Mouse (Mus musculus): ENCODE data around the gene Gm8773. TPM values are rescaled to one million over a fixed set of nuclear protein-coding genes. Genes with fewer than 3 reads are reported as not detected.

Gene Gm8773
- polyA plus RNA-seq, 1 experiment, result 0.38 TPM

DNA sequence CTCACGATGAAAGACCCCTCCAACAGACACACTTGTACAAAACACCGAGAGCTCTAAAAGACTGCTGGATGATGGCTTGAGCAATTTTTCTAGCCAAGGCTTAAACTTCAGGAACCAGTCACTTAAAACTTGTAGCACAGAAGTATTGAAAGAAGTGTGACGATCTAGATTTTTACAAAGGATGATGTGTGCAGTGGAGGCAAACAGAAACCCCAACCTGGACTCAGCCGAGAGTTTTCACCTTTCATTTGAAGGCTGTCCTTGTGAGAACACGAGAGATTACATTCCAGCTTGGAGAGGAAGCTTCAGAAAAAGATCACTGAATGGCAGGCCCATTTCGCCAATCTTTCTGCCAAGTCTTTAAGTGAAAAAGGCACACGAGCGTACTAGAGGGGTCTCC is 13.8 kb upstream of the Gm8773 start:
- Histone ChIP-seq H3K4me1 (ENCODE audit: control insufficient read depth, insufficient read depth, low read length) (no peaks in the 10 kb centered on the region), H3K36me3 (ENCODE audit: control insufficient read depth, insufficient read depth, low read length) (peaks cover 1% of the 10 kb centered on the region; the same call in 1 of the 2 replicates), H3K4me3 (ENCODE audit: control insufficient read depth, low read depth, low read length) (peak overlapping the region; percentile 94), H3K27ac (ENCODE audit: control insufficient read depth, insufficient read depth, low read depth, low read length) (no peak overlapping the region), H3K27me3 (ENCODE audit: control insufficient read depth, insufficient read depth, low read length) (no peaks in the 10 kb centered on the region)
- TF ChIP-seq POLR2A (IDR thresholded peaks at IDR 0.05; ENCODE audit: control insufficient read depth, low read depth, low read length) (no peak), CTCF (IDR thresholded peaks at IDR 0.05; ENCODE audit: control insufficient read depth, insufficient read depth, insufficient replicate concordance, low read depth, low read length) (no peak)

DNA sequence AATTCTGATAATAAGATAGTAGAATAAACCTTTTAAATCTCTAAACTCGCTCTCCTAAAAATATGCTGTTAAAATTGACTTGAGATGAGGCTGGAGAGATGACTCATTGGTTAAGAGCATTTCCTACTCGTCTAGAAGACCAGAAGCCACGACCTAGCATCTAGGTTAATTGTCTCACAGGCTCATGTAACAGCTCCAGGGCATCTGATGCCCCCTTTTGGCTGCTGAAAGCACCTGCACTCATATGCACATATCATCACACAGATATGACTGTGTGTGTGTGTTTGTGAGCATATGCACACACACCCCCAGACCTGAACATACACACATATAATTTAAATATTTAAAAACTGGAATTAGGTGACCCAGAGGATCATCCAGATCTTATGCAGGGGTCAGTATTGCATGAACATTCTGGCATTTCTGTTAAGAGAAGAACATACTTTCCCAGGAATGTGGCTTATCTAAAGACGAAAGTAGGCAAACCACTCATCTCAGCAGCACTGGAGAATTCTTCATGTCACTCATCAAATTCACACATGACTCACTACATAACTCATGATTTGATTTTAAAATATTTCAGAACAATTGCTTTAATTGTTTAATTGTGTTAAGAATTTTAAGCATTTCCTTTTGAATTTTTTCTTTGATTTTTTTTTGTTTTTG is 12.4 kb upstream of the Gm8773 start:
- no peak overlapping the region for H3K4me3 ChIP-seq (ENCODE audit: control insufficient read depth, low read depth, low read length)
- no peaks in the 10 kb centered on the region for H3K27me3 ChIP-seq (ENCODE audit: control insufficient read depth, insufficient read depth, low read length)
- no peak overlapping the region for H3K27ac ChIP-seq (ENCODE audit: control insufficient read depth, insufficient read depth, low read depth, low read length)
- H3K4me1 ChIP-seq (ENCODE audit: control insufficient read depth, insufficient read depth, low read length), result no peaks in the 10 kb centered on the region
- no peak for TF ChIP-seq CTCF (IDR thresholded peaks at IDR 0.05; ENCODE audit: control insufficient read depth, insufficient read depth, insufficient replicate concordance, low read depth, low read length)
- no peak for TF ChIP-seq POLR2A (IDR thresholded peaks at IDR 0.05; ENCODE audit: control insufficient read depth, low read depth, low read length)
- no peaks in the 10 kb centered on the region for H3K36me3 ChIP-seq (ENCODE audit: control insufficient read depth, insufficient read depth, low read length)

DNA sequence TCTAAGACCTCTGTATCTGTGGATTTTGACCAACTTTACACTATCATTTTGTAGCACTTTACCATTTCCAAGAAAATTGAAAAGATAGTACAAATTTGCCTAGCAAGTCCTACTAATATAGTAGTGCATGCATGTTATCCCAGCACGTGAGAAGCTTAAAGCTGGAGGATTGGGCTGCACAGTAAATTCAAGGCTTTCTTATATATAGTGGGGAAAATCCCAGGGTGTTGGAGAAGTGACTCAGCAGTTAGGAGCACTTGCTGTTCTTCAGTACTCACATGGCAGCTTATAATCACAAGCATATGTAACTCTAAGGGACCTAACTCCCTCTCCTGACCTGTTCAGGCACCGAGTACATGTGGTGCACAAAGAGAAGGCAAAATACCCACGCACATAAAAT is 11.2 kb upstream of the Gm8773 start:
- H3K4me3 ChIP-seq (ENCODE audit: control insufficient read depth, low read depth, low read length), result no peak overlapping the region

DNA sequence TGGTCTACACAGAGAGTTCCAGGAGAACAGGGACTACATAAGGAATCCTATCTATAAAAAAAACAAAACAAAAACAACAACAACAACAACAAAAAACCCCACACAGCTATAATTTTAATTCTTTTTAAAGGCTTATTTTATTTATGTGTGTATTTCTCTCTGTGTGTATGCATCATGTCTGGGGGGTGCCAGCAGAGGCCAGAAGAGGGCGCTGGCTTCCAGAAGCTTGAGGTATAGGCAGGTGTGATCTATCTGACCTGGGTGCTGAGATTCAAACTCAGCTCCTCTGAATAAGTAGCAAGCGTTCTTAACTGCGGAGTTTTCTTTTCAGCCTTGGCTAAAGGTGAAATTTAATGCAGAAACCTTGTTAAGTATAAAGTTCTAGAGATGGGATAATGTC is 14.1 kb downstream of the Gm8773 start:
- no peaks in the 10 kb centered on the region for H3K36me3 ChIP-seq (ENCODE audit: control insufficient read depth, insufficient read depth, low read length)
- no peaks in the 10 kb centered on the region for H3K27me3 ChIP-seq (ENCODE audit: control insufficient read depth, insufficient read depth, low read length)
- TF ChIP-seq POLR2A (IDR thresholded peaks at IDR 0.05; ENCODE audit: control insufficient read depth, low read depth, low read length) (no peak), CTCF (IDR thresholded peaks at IDR 0.05; ENCODE audit: control insufficient read depth, insufficient read depth, insufficient replicate concordance, low read depth, low read length) (no peak)
- no peak overlapping the region for H3K27ac ChIP-seq (ENCODE audit: control insufficient read depth, insufficient read depth, low read depth, low read length)
- H3K4me3 ChIP-seq (ENCODE audit: control insufficient read depth, low read depth, low read length), result no peak overlapping the region
- no peaks in the 10 kb centered on the region for H3K4me1 ChIP-seq (ENCODE audit: control insufficient read depth, insufficient read depth, low read length)

More for the DNA sequence above, 11.2 kb upstream of the Gm8773 start:
- TF ChIP-seq POLR2A (IDR thresholded peaks at IDR 0.05; ENCODE audit: control insufficient read depth, low read depth, low read length), result no peak
- no peak for TF ChIP-seq CTCF (IDR thresholded peaks at IDR 0.05; ENCODE audit: control insufficient read depth, insufficient read depth, insufficient replicate concordance, low read depth, low read length)
- Histone ChIP-seq H3K27ac (ENCODE audit: control insufficient read depth, insufficient read depth, low read depth, low read length) (no peak overlapping the region), H3K36me3 (ENCODE audit: control insufficient read depth, insufficient read depth, low read length) (no peaks in the 10 kb centered on the region), H3K27me3 (ENCODE audit: control insufficient read depth, insufficient read depth, low read length) (no peaks in the 10 kb centered on the region), H3K4me1 (ENCODE audit: control insufficient read depth, insufficient read depth, low read length) (peaks cover 2% of the 10 kb centered on the region)

DNA sequence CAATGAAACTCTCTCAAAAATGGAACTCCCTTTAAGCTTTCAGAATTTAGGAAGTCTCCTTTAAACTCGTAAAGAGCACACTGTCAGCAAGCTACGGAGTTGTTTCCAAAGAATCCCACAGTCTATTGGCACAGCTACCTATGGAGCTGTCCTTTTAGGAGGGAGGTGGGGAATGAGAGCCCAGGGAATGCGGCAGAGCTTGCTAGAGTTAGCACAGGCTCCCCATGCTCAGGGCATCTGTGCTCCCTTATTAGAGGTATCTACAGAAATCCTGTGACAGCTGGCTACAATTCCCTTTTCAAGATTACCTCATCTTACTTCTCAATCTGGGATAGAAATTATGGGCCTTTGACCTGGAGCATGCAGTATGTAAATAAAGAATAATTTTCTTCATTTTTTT is 36.9 kb downstream of the Gm8773 start:
- Histone ChIP-seq H3K4me3 (ENCODE audit: control insufficient read depth, low read depth, low read length) (no peak overlapping the region), H3K4me1 (ENCODE audit: control insufficient read depth, insufficient read depth, low read length) (no peaks in the 10 kb centered on the region), H3K36me3 (ENCODE audit: control insufficient read depth, insufficient read depth, low read length) (no peaks in the 10 kb centered on the region), H3K27me3 (ENCODE audit: control insufficient read depth, insufficient read depth, low read length) (no peaks in the 10 kb centered on the region), H3K27ac (ENCODE audit: control insufficient read depth, insufficient read depth, low read depth, low read length) (no peak overlapping the region)
- TF ChIP-seq POLR2A (IDR thresholded peaks at IDR 0.05; ENCODE audit: control insufficient read depth, low read depth, low read length), result no peak
- TF ChIP-seq CTCF (IDR thresholded peaks at IDR 0.05; ENCODE audit: control insufficient read depth, insufficient read depth, insufficient replicate concordance, low read depth, low read length), result no peak

DNA sequence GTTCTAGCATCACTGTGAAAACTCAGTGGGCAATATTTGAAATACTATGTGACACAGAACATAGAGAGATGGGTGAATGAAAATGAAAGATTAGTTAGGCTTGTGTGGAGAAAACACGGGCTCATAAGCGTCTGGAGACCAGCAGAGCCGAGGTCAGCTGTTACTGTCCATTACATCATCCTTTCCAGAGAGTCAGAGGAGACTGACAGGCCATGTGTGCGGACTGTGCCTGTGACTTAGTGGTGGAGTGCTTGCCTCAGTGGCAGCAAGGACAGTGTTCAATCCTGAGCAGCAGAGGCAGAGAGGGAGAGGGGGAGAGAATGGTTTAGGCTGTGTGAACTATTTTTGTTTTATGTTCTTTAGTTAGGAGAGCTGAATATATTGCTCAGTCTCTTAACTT is 44.7 kb downstream of the Gm8773 start:
- H3K36me3 ChIP-seq (ENCODE audit: control insufficient read depth, insufficient read depth, low read length), result no peaks in the 10 kb centered on the region
- no peak overlapping the region for H3K27ac ChIP-seq (ENCODE audit: control insufficient read depth, insufficient read depth, low read depth, low read length)
- H3K4me3 ChIP-seq (ENCODE audit: control insufficient read depth, low read depth, low read length), result no peak overlapping the region
- no peaks in the 10 kb centered on the region for H3K27me3 ChIP-seq (ENCODE audit: control insufficient read depth, insufficient read depth, low read length)
- H3K4me1 ChIP-seq (ENCODE audit: control insufficient read depth, insufficient read depth, low read length), result no peaks in the 10 kb centered on the region
- TF ChIP-seq POLR2A (IDR thresholded peaks at IDR 0.05; ENCODE audit: control insufficient read depth, low read depth, low read length) (no peak), CTCF (IDR thresholded peaks at IDR 0.05; ENCODE audit: control insufficient read depth, insufficient read depth, insufficient replicate concordance, low read depth, low read length) (no peak)

DNA sequence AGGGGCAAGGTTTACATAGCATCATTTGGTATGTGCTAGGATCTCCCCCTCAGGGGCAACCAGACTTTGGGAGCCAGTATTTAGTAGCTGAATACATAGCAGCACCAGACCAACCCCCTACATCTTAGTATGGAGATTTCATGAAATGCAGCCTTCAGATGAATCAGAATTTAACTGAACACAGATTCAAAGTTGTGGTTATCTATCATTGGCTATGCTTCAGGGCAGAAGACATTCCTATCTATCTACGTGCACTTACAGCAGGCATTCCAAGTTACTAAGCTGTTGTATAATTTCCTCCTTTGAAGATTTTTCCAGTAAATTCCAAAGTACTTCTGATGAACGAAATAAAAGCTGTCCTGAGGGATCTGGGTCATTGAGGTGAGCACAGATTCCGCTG is 51.9 kb downstream of the Gm8773 start:
- Histone ChIP-seq H3K4me1 (ENCODE audit: control insufficient read depth, insufficient read depth, low read length) (no peaks in the 10 kb centered on the region), H3K4me3 (ENCODE audit: control insufficient read depth, low read depth, low read length) (no peak overlapping the region), H3K27me3 (ENCODE audit: control insufficient read depth, insufficient read depth, low read length) (no peaks in the 10 kb centered on the region), H3K36me3 (ENCODE audit: control insufficient read depth, insufficient read depth, low read length) (no peaks in the 10 kb centered on the region), H3K27ac (ENCODE audit: control insufficient read depth, insufficient read depth, low read depth, low read length) (no peak overlapping the region)
- no peak for TF ChIP-seq POLR2A (IDR thresholded peaks at IDR 0.05; ENCODE audit: control insufficient read depth, low read depth, low read length)
- TF ChIP-seq CTCF (IDR thresholded peaks at IDR 0.05; ENCODE audit: control insufficient read depth, insufficient read depth, insufficient replicate concordance, low read depth, low read length), result no peak

Other genes starting within 250 kb of the Gm8773 start
- gene Cdk14, start 153.5 kb upstream of the Gm8773 start, polyA plus RNA-seq (2012; rRNA removed), result 3.0 and 3.1 TPM in 2 replicates
- gene 1700015F17Rik, start 94.7 kb upstream of the Gm8773 start, polyA plus RNA-seq (2012; rRNA removed), result 272 and 296 TPM in 2 replicates
- gene Cldn12, start 58.8 kb upstream of the Gm8773 start, polyA plus RNA-seq (2012; rRNA removed), result 4.2 and 7.7 TPM in 2 replicates
- 2.6 and 3.0 TPM in 2 replicates for gene Gtpbp10, start 14.3 kb upstream of the Gm8773 start, polyA plus RNA-seq (2012; rRNA removed)
- 163 and 169 TPM in 2 replicates for gene Cfap69, start 90.4 kb downstream of the Gm8773 start, polyA plus RNA-seq (2012; rRNA removed)
- gene Steap2, start 120.8 kb downstream of the Gm8773 start, polyA plus RNA-seq (2012; rRNA removed), result 4.4 and 6.2 TPM in 2 replicates
- 1.1 TPM in 2 replicates for gene Steap1, start 175.5 kb downstream of the Gm8773 start, polyA plus RNA-seq (2012; rRNA removed)

Measured in testis, adult 2 months (tissue).